Mouse (Mus musculus): Measurements from ENCODE around the gene Lrrn4.

Gene Lrrn4

DNA sequence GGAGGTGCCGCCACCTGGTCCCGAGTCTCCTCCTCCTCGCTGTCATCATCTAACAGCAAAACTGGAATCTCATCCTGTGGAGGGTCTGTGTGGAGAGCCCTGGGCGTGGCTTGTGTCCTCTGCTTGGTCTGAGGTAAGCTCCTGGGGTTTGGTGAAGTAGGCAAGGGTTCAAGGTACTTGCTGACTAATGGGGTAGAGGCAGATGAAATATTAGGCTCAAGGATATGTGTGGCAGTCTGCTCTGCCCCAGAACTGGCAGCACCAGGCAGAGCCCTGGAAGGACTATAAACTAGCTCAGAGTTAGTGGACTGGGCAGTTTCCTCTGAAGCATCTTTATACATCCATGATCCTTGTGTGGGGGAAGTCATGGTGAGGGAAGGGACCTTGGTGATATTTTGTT is 10.4 kb downstream of the Lrrn4 start:
- DNase-seq: no peak

DNA sequence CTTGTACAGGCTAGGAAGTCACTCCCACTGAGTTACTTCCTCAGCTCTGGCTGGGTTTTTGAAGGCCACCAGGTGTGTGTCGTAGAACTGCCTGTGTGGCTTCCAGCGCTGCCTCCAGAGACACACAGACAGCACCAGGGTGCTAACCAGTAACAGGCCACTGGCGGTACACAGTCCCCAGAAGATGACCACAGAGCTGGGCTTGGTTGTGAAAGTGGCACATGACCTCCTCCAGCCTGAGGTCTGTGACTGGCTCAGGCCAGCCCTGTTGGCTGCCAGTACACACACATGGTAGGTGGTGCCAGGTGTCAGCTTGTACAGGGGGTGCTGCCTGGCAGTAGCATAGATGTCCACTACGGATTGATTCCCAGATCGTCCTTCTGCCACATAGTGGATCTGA is 11.0 kb downstream of the Lrrn4 start:
- no peak for DNase-seq

DNA sequence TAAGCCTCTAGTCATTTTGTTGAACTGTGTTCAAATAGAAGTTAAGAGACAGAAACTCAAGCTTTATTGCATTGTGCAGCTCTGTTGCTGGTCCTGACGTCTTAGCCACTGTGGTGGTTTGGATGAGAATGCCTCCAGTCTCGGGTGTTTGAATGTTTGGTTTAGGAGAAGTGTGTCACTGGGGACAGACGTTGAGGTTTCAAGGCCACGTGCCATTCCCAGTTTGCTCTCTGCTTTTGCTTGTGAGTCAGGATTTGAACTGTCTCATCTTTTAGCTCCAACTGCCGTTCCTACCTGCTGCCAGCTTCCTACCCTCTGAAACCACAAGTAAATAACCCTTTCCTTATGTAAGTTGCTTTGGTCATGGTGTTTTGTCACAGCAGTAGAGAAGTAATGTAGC is 13.2 kb downstream of the Lrrn4 start:
- DNase-seq: no peak

DNA sequence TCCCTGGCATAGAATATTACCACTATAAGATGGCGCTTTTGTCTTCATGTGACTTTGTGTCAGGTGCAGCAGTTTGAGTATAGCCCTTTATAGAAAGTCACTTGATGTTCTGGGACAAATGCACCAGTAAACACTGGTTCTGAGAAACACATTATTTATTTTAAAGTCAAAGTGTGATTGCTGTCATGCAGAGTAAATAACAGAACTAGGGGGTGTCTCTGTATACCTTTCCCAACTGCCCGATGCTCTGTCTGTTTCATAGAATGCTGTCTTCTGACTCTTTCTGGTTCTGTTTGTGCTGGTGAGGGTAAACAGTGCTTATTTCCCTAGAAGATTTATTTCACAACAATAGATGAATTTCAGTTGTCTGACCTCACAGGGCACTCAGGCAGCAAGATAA is 17.4 kb downstream of the Lrrn4 start:
- no peak for DNase-seq

DNA sequence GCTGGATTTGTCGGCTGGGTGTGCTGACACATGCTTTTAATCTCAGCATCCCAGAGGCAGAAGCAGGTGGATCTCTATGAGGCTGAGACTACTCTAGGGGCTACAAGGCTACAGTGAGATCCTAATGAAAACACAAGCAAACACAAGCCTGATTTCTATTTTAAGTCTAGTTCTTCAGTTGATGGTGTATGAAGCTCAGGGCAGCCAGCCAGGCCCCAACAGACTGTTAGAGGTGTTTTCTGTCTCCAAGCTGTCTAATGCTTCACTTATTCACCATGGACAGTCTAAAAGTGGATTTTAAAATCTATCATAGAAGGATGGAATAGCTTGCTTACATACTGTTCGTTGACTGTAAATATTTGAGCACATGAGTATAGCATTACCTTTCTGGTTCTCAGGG is 19.2 kb downstream of the Lrrn4 start:
- DNase-seq: no peak

GRCm38 (mm10) chr2:132860435-132860834 is 20.3 kb downstream of the Lrrn4 start:
- DNase-seq: no peak

DNA sequence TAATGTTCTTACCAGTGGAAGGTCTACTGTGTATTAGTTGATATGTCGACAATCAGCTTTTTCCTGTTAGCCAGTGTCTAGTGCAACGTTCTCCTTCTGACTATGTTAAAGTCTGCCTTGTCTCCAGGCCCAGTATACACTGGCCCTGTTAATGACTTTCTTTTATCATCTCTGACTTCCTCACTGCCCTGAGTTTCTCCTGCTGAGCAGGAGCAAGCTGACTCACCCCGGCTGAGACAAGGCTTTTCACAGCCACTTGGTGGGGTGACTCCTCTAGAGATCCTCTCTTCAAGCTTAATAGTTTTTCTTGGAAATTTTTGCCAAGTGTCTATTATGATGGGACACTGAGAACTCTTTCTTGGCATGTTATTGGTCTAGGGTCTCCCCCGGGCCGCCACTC is 24.4 kb downstream of the Lrrn4 start:
- no peak for DNase-seq

- DNase-seq: no peak
Observed at GRCm38 (mm10) chr2:132853051-132853450, 27.6 kb downstream of the Lrrn4 start.

DNA sequence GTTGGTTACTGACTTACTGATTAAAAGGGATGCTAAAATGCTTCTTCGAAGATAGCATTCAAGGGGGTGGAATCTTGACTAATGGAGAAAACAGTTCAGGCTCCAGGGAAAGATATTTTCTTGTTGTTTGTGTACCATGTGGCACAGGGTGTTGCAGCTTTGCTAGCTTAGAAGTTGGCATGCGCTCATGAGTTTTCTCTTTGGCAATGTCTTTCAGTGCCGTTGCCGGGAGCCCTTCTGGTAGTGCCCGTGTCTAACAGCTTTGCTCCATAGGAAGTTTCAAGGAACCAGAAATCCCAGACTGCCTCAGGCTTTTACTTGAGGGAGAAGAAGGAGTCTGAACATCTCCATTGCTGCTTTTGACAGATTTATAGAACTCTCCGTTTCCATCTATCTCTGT is 31.6 kb downstream of the Lrrn4 start:
- no peak for DNase-seq

DNA sequence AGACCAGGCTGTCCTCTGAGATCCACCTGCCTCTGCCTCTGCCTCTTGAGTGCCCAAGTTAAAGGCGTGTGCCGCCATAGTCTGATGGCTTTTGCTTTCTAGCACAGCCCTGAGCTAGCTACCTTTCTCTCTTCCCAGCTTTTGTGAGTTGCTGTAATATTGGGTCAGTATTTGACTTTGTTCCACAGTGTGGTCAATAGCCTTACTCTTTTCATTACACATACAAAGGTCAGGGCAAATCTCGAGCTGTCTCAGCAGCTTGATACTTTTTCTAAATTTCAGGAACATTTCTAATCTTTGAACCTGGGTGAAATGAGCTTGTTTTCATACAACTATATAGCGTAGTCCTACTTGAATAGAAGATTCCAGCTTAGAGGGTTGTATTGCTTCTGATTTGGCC is 32.3 kb downstream of the Lrrn4 start:
- peak; percentile 35 for DNase-seq

DNA sequence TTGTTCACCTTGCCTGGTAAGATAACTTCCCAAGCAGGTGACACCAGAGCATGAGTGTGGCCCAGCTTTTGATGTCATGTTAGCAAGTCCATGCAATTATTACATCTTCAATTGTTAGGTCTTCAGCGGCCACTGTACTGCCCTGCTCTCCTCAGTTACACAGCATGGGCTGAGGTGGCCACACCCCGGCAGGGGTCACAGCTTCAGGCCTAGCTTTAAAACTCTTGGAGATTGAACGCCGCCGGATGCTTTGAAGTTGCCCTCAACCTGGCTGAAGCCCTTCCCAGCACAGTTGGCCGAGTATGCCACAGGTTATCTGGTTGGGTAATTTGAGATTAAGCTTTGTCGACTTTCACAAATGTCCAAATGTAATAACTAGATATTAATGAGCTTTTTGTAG is 33.1 kb downstream of the Lrrn4 start:
- peak; percentile 17 for DNase-seq

DNA sequence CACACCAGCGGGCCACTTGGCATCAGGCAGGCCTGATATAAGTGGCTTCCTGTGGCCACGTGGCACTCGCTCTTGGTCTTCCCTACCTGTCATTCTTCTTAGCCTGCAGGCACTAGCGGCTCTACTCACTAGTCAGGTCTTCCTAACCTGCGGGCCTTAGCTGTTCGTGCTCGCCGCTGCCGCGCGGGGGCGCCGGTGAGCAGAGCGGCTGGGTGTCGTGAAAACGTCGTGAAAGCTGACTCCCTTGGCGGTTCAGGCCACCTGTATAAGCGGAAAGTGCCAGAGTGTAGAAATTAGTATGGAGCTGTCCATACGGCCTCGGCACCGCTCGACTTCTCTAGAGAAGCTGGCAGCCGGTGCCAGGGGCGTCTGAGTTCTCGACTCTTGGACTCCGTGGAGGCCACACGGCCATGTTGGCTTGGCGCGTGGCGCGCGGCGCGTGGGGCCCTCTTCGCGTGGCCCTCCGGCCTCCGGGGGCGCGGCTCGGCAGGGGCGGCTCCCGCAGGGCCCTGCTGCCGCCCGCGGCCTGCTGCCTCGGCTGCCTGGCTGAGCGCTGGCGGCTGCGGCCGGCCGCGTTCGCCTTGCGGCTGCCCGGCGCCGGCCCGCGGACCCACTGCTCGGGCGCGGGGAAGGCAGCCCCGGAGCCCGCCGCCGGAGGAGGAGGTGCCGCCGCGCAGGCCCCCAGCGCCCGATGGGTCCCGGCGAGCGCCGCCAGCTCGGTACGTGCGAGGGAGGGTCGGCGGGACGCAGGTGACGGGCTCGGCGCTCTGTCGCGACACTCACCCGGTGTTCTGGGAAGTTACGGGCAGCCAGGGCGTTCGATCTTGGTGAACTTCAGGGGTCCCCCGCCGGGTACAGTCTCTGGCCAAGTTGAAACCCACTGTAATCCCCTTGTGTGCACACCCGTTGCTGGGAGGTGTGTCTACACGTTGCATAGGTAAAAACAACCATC is 34.0 kb downstream of the Lrrn4 start, which contains the start of gene Crls1:
TSS of gene Crls1 (plus strand) at position 260 of the 952 bp plus-strand sequence.
- peak; percentile 97 for DNase-seq

DNA sequence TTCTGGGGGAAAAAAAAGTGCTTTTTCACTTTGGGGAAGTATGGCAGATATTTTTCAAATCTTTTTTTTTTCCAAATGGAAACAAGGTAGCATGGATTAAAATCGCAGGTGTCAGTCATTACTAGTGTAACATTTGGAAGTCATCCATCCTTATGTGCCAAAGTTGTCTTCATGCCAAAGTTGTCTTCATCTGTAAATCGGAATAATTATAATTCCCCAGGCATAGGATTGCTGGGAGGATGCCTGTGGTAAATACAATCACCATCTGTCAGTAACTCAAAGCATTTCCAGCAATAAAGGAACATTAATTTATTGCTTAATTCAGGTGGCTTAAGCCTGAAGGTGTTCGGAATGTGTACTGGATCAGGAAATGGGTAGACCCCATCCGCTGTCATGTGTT is 39.6 kb downstream of the Lrrn4 start:
- no peak for DNase-seq

All from kidney, adult 9 months (tissue).